Mouse (Mus musculus) mouse trophoblast stem cell (cell line): Measurements from ENCODE around the gene Trpd52l3.

Experiments
- in situ Hi-C, 2 experiments: fragments of 300-500 bp; cut with MseI, MboI; formaldehyde crosslinking; loops; 2 replicates in 1 of 2; 3 replicates in 1 of 2; pipeline ENCODE4 v1.15.1; 2025

Trpd52l3 gene

GRCm38 (mm10) chr19:30029894-30030635, 26.5 kb downstream of the Trpd52l3 start, which contains the start of gene Uhrf2:
Gene Uhrf2 (plus strand): TSS chr19:30030513.
- in situ Hi-C loops: no loop called here

GRCm38 (mm10) chr19:30030636-30031467, 27.3 kb downstream of the Trpd52l3 start:
- in situ Hi-C loops: no loop called here

- in situ Hi-C loops: no loop called here
These were observed 27.9 kb downstream of the Trpd52l3 start for GRCm38 (mm10) chr19:30031468-30031931.

- in situ Hi-C loops: no loop called here
These were observed 28.6 kb downstream of the Trpd52l3 start for GRCm38 (mm10) chr19:30032206-30032605.

- in situ Hi-C loops: no loop called here
These were observed 31.8 kb downstream of the Trpd52l3 start for GRCm38 (mm10) chr19:30035361-30035760.

- in situ Hi-C loops: no loop called here
These were observed 40.1 kb downstream of the Trpd52l3 start for GRCm38 (mm10) chr19:30043691-30044090.

GRCm38 (mm10) chr19:30044630-30045029, 41.0 kb downstream of the Trpd52l3 start:
- in situ Hi-C loops: no loop called here

GRCm38 (mm10) chr19:30045857-30046256, 42.3 kb downstream of the Trpd52l3 start:
- in situ Hi-C loops: no loop called here

GRCm38 (mm10) chr19:30050584-30050983, 47.0 kb downstream of the Trpd52l3 start:
- in situ Hi-C loops: no loop called here

GRCm38 (mm10) chr19:30051479-30051878, 47.9 kb downstream of the Trpd52l3 start:
- in situ Hi-C loops: no loop called here

GRCm38 (mm10) chr19:30054218-30054617, 50.6 kb downstream of the Trpd52l3 start:
- in situ Hi-C loops: no loop called here
